Mouse (Mus musculus) heart, adult 2 months (tissue): Measurements from ENCODE around the gene Ccdc96. TPM values are rescaled to one million over a fixed set of nuclear protein-coding genes. Genes with fewer than 3 reads are reported as not detected.

ENCODE experiments used
- DNase-seq, 2 experiments: peaks; one replicate each; pipeline ENCODE4 v3.0.0; 2021
- H3K27ac ChIP-seq: fragments of 200-600 bp; 2 replicates; pipeline ENCODE4 v1.8.1; 2022
- H3K27me3 ChIP-seq: fragments of 200-500 bp; 2 replicates; pipeline ENCODE4 v1.6.1; 2012; ENCODE audit warnings: mild to moderate bottlenecking, low read length, inconsistent platforms, mixed read lengths; ENCODE audit not compliant: control insufficient read depth, insufficient read depth
- H3K36me3 ChIP-seq: fragments of 200-500 bp; 2 replicates; pipeline ENCODE4 v1.6.1; 2012; ENCODE audit warnings: low read length, inconsistent platforms; ENCODE audit not compliant: control insufficient read depth, insufficient read depth
- H3K4me1 ChIP-seq: fragments of 200-500 bp; 2 replicates; pipeline ENCODE4 v1.6.1; 2011; ENCODE audit warnings: low read length; ENCODE audit not compliant: control insufficient read depth, insufficient read depth
- H3K4me3 ChIP-seq: fragments of 200-600 bp; 2 replicates; pipeline ENCODE4 v1.8.1; 2022
- H3K79me2 ChIP-seq: fragments of 200-500 bp; replicated peaks from 2 replicates; pipeline ENCODE4 v1.6.1; 2012; ENCODE audit warnings: mild to moderate bottlenecking, inconsistent platforms, low read length, moderate library complexity, mixed read lengths; ENCODE audit not compliant: control insufficient read depth, insufficient read depth
- H3K9ac ChIP-seq: fragments of 200-500 bp; 2 replicates; pipeline ENCODE4 v1.6.1; 2012; ENCODE audit warnings: low read depth, mild to moderate bottlenecking, control low read depth, inconsistent platforms, low read length, mixed read lengths
- CTCF ChIP-seq: fragments of 200-600 bp; IDR thresholded peaks from 2 replicates; pipeline ENCODE4 v1.8.1; 2022; ENCODE audit warnings: antibody characterized with exemption, mild to moderate bottlenecking, moderate library complexity
- EP300 ChIP-seq: fragments of 200-500 bp; IDR thresholded peaks from 2 replicates; pipeline ENCODE4 v1.6.1; 2011; ENCODE audit warnings: low read depth, low read length, control low read depth; ENCODE audit not compliant: insufficient read depth
- POLR2A ChIP-seq: fragments of 200-500 bp; IDR thresholded peaks from 2 replicates; pipeline ENCODE4 v1.6.1; 2011; ENCODE audit warnings: mild to moderate bottlenecking, low read depth, low read length, control low read depth; ENCODE audit not compliant: insufficient read depth
- WGBS: fragments of 180-500 bp; shearing (Covaris S2); methylation state at CpG from one replicate; pipeline ENCODE4 v1.1.7; 2018; 5-methylcytosine and 5-hydroxymethylcytosine counted together
- intact Hi-C: fragments of 180-260 bp; cut with DNase I; formaldehyde crosslinking; loops from one replicate; pipeline ENCODE4 v1.15.1; 2025
- polyA plus RNA-seq: library from polyadenylated mRNA; depleted of rRNA; stranded (reverse); fragments of >200 nt; gene quantifications from 2 replicates; pipeline ENCODE4 v1.2.3, GENCODE M21; 2012
- total RNA-seq, 2 experiments: library from RNA; stranded (reverse); gene quantifications; 2 replicates each; pipeline ENCODE4 v1.2.3; 2021

The Ccdc96 gene
- total and polyA plus RNA-seq, 3 experiments, result 0.14 to 0.39 (median 0.21) TPM

DNA sequence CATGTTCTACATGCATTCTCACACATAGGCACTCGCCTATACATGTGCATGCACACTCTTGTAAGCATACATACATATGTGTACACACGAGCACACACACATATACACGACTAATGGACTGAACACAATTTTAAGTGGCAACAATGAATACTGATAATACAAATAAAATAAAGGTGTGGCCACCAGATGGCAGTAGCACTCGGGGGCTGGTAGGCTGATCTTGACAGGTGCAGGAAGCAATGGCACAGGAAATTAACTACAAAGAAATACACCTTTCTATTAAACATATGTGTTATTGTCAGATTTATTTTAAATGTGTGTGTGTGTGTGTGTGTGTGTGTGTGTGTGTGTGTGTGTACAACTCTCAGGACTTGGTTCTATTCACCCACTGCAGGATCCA, 25.5 kb upstream of the Ccdc96 start:
- H3K4me1 ChIP-seq, result no peaks in the 10 kb centered on the region
- H3K9ac ChIP-seq, result no peak overlapping the region
- WGBS, result 7% methylated on average over 4 of the region's 4 CpGs
- intact Hi-C loops, result no loop called here
- DNase-seq, result no peak
- H3K36me3 ChIP-seq, result no peaks in the 10 kb centered on the region
- H3K4me3 ChIP-seq, result no peak overlapping the region
- H3K27me3 ChIP-seq, result no peaks in the 10 kb centered on the region
- TF ChIP-seq EP300 (no peak), CTCF (peak; percentile 76)
- H3K79me2 ChIP-seq, result no peaks in the 10 kb centered on the region
- H3K27ac ChIP-seq, result no peak overlapping the region

GRCm38 (mm10) chr5:36460712-36461111, 23.7 kb upstream of the Ccdc96 start:
- Histone ChIP-seq H3K4me1 (peaks cover 3% of the 10 kb centered on the region), H3K4me3 (no peak overlapping the region), H3K9ac (no peak overlapping the region), H3K79me2 (peaks cover 2% of the 10 kb centered on the region), H3K27ac (no peak overlapping the region), H3K36me3 (no peaks in the 10 kb centered on the region), H3K27me3 (no peaks in the 10 kb centered on the region)
- 82% methylated on average over 2 of the region's 2 CpGs for WGBS
- intact Hi-C loops, result loop anchor here (5.0 kb wide), 2 partner anchors 77 to 122 kb away; no protein-coding TSS in a partner anchor
- TF ChIP-seq CTCF (no peak), EP300 (no peak), POLR2A (no peak)
- DNase-seq, result no peak

DNA sequence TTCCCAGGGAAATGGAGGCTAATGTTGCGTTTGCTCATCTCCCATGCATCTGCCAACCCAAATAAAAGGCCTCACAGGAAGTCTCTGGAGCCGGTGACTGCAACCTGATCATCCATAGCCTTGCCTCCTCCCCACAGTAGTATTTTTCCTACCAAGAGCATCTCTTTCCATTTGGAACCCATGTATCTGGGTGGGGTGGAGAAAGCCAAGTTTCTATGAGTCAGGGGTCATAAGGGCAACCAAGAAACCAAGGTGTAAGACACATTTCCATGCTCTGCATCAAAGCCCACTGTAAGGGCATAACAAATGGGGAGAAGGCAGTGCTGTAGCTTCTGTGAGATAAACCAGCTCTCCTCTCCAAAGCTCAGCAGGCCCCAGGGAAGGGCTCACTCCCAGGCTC, 23.2 kb upstream of the Ccdc96 start:
- TF ChIP-seq CTCF, result no peak
- no peak for TF ChIP-seq EP300
- TF ChIP-seq POLR2A, result no peak
- Histone ChIP-seq H3K27ac (no peak overlapping the region), H3K4me1 (peaks cover 3% of the 10 kb centered on the region), H3K36me3 (no peaks in the 10 kb centered on the region), H3K4me3 (no peak overlapping the region), H3K9ac (no peak overlapping the region), H3K27me3 (no peaks in the 10 kb centered on the region), H3K79me2 (peaks cover 2% of the 10 kb centered on the region)
- no peak for DNase-seq
- WGBS, result 43% methylated on average over 2 of the region's 2 CpGs
- intact Hi-C loops, result loop anchor here (5.0 kb wide), 2 partner anchors 76 to 121 kb away; no protein-coding TSS in a partner anchor

GRCm38 (mm10) chr5:36462810-36463209, 21.6 kb upstream of the Ccdc96 start:
- H3K9ac ChIP-seq, result no peak overlapping the region
- TF ChIP-seq POLR2A (no peak), EP300 (peak; percentile 75; the same call in 1 of the 2 replicates), CTCF (peak; percentile 99; the same call in 1 of the 2 replicates)
- no peak overlapping the region for H3K4me3 ChIP-seq
- no peaks in the 10 kb centered on the region for H3K36me3 ChIP-seq
- H3K4me1 ChIP-seq, result peaks cover 3% of the 10 kb centered on the region
- 18% methylated on average over 7 of the region's 7 CpGs for WGBS
- peak; percentile 77 to 89 for DNase-seq
- H3K27ac ChIP-seq, result no peak overlapping the region
- intact Hi-C loops, result loop anchor here (1.0 to 5.0 kb wide), 3 partner anchors 74 to 279 kb away; no protein-coding TSS in a partner anchor
- H3K79me2 ChIP-seq, result peaks cover 2% of the 10 kb centered on the region
- no peaks in the 10 kb centered on the region for H3K27me3 ChIP-seq

DNA sequence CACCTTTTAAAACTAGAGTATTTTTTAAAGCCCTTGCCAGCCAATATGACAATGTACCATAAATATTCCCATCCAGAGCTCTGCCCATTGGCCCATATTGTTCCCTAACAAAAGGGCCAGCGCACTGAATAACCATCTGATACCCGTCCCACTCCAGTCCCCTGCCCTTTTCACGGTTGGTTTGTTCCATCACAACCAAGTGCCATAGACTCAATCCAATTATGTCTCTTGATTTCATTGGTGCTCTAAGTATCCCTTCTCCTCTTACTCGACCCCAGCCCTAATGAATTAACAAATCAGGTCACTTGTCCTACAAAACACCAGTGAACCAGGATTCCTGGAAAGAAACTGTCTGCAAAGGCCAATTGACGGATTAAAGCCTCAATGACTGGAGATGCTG, 21.0 kb upstream of the Ccdc96 start:
- DNase-seq, result no peak
- 67% methylated on average over 5 of the region's 5 CpGs for WGBS
- intact Hi-C loops, result loop anchor here (1.0 to 5.0 kb wide), 3 partner anchors 74 to 279 kb away; no protein-coding TSS in a partner anchor
- Histone ChIP-seq H3K36me3 (peaks cover 4% of the 10 kb centered on the region; the same call in 1 of the 2 replicates), H3K4me1 (peaks cover 3% of the 10 kb centered on the region), H3K27me3 (no peaks in the 10 kb centered on the region), H3K4me3 (no peak overlapping the region), H3K9ac (no peak overlapping the region), H3K27ac (no peak overlapping the region), H3K79me2 (peaks cover 2% of the 10 kb centered on the region)
- TF ChIP-seq POLR2A (no peak), EP300 (no peak)

- TF ChIP-seq EP300 (no peak; the same call in 1 of the 2 replicates), CTCF (no peak), POLR2A (peak; percentile 94)
- DNase-seq, result peak; percentile 94 to 99
- intact Hi-C loops, result loop anchor here (1.0 to 5.0 kb wide), 4 partner anchors 18 to 117 kb away; no protein-coding TSS in a partner anchor
Observed at GRCm38 (mm10) chr5:36464709-36465661, 19.4 kb upstream of the Ccdc96 start, which contains the start of gene Grpel1. Grpel1 (plus strand) TSS chr5:36464998.

More at GRCm38 (mm10) chr5:36464709-36465661, 19.4 kb upstream of the Ccdc96 start, which contains the start of gene Grpel1:
- H3K27me3 ChIP-seq, result no peaks in the 10 kb centered on the region
- H3K36me3 ChIP-seq, result peaks cover 5% of the 10 kb centered on the region; the same call in 1 of the 2 replicates
- H3K4me1 ChIP-seq, result peaks cover 3% of the 10 kb centered on the region
- peak within 1 kb of the TSS; percentile 69 for H3K4me3 ChIP-seq
- peak within 1 kb of the TSS; percentile 79 for H3K9ac ChIP-seq
- peak within 1 kb of the TSS; percentile 91 for H3K27ac ChIP-seq
- H3K79me2 ChIP-seq, result peaks cover 2% of the 10 kb centered on the region
- under 1% methylated on average over 68 of the region's 68 CpGs for WGBS
